Mouse (Mus musculus): ENCODE measurements around the gene Lrrc49. TPM values are rescaled to one million over a fixed set of nuclear protein-coding genes. Genes with fewer than 3 reads are reported as not detected.

Gene Lrrc49
- polyA plus RNA-seq, 1 experiment = 1.1 TPM

DNA sequence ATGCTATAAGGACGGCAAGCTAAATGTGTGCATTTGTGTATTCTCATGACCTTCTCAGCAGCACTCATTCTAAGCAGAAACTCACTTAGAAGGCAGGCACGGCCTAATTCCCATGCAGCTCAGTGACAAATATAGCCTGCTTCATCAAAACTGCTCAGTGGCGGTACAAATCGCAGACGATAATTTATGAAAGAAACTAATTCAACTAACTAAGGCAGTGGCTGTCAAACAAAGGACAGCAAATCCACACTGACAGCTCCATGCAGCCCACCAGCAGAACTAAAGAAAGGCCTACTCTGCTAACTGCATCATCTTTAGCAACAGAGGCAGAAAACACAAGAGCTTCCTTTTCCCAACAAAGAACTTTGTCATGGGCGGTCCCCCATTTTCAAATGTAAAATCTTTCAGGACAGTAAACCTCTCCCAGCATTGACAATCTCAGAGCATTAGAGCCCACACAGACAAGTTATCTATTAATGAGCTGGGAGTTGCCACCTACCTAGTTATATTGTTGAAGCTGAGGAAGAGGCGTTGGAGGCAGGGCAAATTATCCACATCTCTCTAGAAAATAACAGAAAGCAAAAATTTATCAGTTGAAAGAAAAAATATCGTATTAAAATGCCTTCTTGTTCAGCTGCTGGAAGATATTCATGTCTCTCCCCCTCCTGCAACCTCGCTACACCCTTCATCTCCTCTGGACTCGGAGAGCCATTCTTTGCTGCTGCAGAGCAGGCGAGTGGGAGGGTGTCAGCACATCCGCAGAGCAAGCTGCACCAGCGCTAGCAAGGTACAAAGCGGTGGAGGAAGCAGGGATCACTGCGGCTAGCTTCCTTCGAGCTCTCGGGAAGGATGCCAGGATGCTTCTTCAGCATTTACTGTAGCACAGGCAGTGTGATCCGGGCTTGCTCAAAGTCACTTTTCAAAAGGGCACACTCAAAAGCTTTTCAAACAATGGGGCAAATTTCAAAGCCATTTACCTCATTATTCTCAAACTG lies 38.7 kb downstream of the Lrrc49 start:
- Histone ChIP-seq H3K27me3 (ENCODE audit: control insufficient read depth, insufficient read depth, low read length) (no peaks in the 10 kb centered on the region), H3K36me3 (ENCODE audit: control insufficient read depth, insufficient read depth, low read length) (no peaks in the 10 kb centered on the region), H3K27ac (ENCODE audit: control insufficient read depth, insufficient read depth, low read length) (no peak overlapping the region), H3K4me3 (ENCODE audit: control insufficient read depth, insufficient read depth, low read length) (no peak overlapping the region), H3K4me1 (replicated peaks; ENCODE audit: control insufficient read depth, insufficient read depth, low read length) (no peaks in the 10 kb centered on the region)
- WGBS = 92% methylated on average over 18 of the region's 18 CpGs
- TF ChIP-seq CTCF (IDR thresholded peaks at IDR 0.05; ENCODE audit: borderline replicate concordance, control insufficient read depth, extremely low read depth, insufficient read depth, low read length, poor library complexity) = no peak
- TF ChIP-seq POLR2A (IDR thresholded peaks at IDR 0.05; ENCODE audit: control insufficient read depth, extremely low read depth, insufficient read depth, low read length, poor library complexity) = no peak
- no peak for DNase-seq

DNA sequence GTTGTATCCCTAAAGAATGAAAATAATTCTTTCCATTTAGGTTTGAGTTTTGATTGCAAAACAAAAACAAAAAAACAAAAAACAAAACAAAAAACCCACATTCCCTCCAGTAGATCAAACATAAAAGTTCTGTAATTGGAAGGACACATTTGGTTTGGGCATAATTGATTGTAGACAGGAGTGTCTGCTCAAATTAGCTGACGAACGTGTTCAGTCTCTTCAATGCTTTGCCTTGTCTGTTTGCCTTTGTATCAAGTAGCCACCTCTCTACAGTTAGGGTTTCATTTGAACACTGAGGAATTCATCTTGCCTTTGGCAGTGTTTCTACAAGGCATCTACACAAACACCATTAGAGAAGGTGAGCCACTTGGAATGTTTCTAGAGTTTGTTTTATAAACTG lies 54.4 kb downstream of the Lrrc49 start:
- no peak overlapping the region for H3K4me3 ChIP-seq (ENCODE audit: control insufficient read depth, insufficient read depth, low read length)
- H3K27ac ChIP-seq (ENCODE audit: control insufficient read depth, insufficient read depth, low read length) = no peak overlapping the region
- no peaks in the 10 kb centered on the region for H3K27me3 ChIP-seq (ENCODE audit: control insufficient read depth, insufficient read depth, low read length)
- H3K4me1 ChIP-seq (replicated peaks; ENCODE audit: control insufficient read depth, insufficient read depth, low read length) = no peaks in the 10 kb centered on the region
- no peaks in the 10 kb centered on the region for H3K36me3 ChIP-seq (ENCODE audit: control insufficient read depth, insufficient read depth, low read length)
- TF ChIP-seq CTCF (IDR thresholded peaks at IDR 0.05; ENCODE audit: borderline replicate concordance, control insufficient read depth, extremely low read depth, insufficient read depth, low read length, poor library complexity) (no peak), POLR2A (IDR thresholded peaks at IDR 0.05; ENCODE audit: control insufficient read depth, extremely low read depth, insufficient read depth, low read length, poor library complexity) (no peak)
- 94% methylated on average over 2 of the region's 2 CpGs for WGBS
- DNase-seq = no peak

DNA sequence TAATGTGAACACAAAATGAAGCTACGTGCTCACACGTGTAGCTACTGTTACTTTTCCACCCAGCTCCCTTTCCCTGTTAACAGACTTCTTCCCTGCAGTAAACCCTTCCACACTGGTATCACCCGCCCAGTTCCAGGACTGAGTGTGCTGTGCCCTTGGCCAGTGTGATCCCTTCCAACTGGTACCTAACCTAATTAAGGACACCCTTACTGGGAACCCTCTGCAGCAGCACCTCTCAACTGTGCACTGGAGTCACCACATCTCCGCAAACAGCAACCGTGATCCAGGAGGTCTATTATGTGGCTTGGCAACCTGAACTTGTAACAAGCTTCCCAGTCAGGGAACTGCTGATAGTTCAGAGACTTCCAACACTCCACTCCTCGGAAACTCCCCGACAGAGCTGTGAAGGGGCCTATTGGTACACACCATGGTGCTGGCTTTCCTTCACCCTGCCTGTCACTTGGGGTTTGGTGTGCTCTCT lies 61.6 kb downstream of the Lrrc49 start:
- 68% methylated on average over 7 of the region's 7 CpGs for WGBS
- H3K4me3 ChIP-seq (ENCODE audit: control insufficient read depth, insufficient read depth, low read length) = no peak overlapping the region
- H3K27ac ChIP-seq (ENCODE audit: control insufficient read depth, insufficient read depth, low read length) = no peak overlapping the region
- no peak for TF ChIP-seq POLR2A (IDR thresholded peaks at IDR 0.05; ENCODE audit: control insufficient read depth, extremely low read depth, insufficient read depth, low read length, poor library complexity)
- no peaks in the 10 kb centered on the region for H3K36me3 ChIP-seq (ENCODE audit: control insufficient read depth, insufficient read depth, low read length)
- no peaks in the 10 kb centered on the region for H3K4me1 ChIP-seq (replicated peaks; ENCODE audit: control insufficient read depth, insufficient read depth, low read length)
- no peaks in the 10 kb centered on the region for H3K27me3 ChIP-seq (ENCODE audit: control insufficient read depth, insufficient read depth, low read length)
- no peak for DNase-seq

DNA sequence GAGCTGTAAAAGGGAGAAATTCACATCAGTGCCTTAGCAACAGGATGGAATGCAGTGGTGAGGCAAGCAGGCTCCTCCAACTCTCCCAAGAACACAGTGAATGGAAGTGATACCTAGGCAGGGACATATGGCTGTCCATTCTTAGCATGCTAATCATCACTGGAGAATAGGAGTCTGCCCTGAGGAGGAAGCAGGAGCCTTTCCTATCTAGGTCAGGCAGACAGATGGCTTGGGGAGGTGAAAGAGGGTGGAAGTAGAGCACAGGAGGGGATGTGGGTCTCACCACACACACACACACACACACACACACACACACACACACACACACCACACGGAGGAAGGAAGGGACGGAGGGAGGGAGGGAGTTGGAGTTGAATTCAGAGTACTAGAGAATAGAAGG lies 62.1 kb downstream of the Lrrc49 start:
- no peak for DNase-seq
- WGBS = 17% methylated on average over 2 of the region's 2 CpGs
- H3K4me1 ChIP-seq (replicated peaks; ENCODE audit: control insufficient read depth, insufficient read depth, low read length) = no peaks in the 10 kb centered on the region

DNA sequence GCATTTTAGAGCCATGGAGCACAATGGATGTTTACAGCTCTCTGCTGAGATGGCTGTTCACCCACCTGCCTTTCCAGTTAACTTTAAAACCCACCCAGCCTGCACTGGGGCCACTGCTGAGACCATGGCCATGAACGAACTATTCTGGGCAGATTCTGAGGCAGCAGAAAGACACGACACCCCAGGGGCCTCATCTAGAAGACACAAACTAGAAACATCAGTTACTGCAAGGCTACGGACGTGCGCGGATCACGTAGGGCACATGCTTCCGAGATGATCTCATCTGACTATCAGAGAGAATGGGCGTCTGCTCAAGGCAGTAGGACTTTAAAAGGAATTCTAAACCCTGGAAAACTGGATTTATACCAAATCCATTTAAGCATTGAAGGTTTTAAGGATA lies 71.0 kb downstream of the Lrrc49 start:
- H3K4me3 ChIP-seq (ENCODE audit: control insufficient read depth, insufficient read depth, low read length) = no peak overlapping the region
- WGBS = 95% methylated on average over 9 of the region's 9 CpGs
- no peaks in the 10 kb centered on the region for H3K4me1 ChIP-seq (replicated peaks; ENCODE audit: control insufficient read depth, insufficient read depth, low read length)
- DNase-seq = no peak
- no peaks in the 10 kb centered on the region for H3K36me3 ChIP-seq (ENCODE audit: control insufficient read depth, insufficient read depth, low read length)
- H3K27ac ChIP-seq (ENCODE audit: control insufficient read depth, insufficient read depth, low read length) = no peak overlapping the region
- no peaks in the 10 kb centered on the region for H3K27me3 ChIP-seq (ENCODE audit: control insufficient read depth, insufficient read depth, low read length)
- no peak for TF ChIP-seq CTCF (IDR thresholded peaks at IDR 0.05; ENCODE audit: borderline replicate concordance, control insufficient read depth, extremely low read depth, insufficient read depth, low read length, poor library complexity)
- no peak for TF ChIP-seq POLR2A (IDR thresholded peaks at IDR 0.05; ENCODE audit: control insufficient read depth, extremely low read depth, insufficient read depth, low read length, poor library complexity)

More for the DNA sequence above, 62.1 kb downstream of the Lrrc49 start:
- Histone ChIP-seq H3K27me3 (ENCODE audit: control insufficient read depth, insufficient read depth, low read length) (no peaks in the 10 kb centered on the region), H3K4me3 (ENCODE audit: control insufficient read depth, insufficient read depth, low read length) (no peak overlapping the region), H3K27ac (ENCODE audit: control insufficient read depth, insufficient read depth, low read length) (no peak overlapping the region), H3K36me3 (ENCODE audit: control insufficient read depth, insufficient read depth, low read length) (no peaks in the 10 kb centered on the region)
- TF ChIP-seq CTCF (IDR thresholded peaks at IDR 0.05; ENCODE audit: borderline replicate concordance, control insufficient read depth, extremely low read depth, insufficient read depth, low read length, poor library complexity) (no peak), POLR2A (IDR thresholded peaks at IDR 0.05; ENCODE audit: control insufficient read depth, extremely low read depth, insufficient read depth, low read length, poor library complexity) (no peak)

DNA sequence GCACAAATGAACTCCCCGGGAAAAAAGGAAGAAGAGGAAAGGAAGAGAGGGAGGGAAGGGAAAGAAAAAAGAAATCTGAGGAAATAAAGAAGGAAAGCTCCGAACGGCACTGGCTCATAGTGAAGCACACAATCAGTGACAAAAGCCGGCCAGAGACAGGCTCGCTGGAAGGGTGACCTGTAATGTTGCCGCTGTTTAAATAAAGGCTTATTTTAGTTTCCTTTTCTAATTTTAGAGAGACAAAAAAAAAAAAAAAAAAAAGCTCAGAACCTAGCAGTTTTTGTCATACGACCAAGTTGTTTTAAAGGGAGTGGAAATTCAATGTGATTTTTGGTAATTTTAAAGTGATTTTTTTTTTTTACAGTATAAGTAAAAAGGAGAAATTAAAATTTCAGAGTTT lies 71.6 kb downstream of the Lrrc49 start:
- H3K27ac ChIP-seq (ENCODE audit: control insufficient read depth, insufficient read depth, low read length) = no peak overlapping the region
- H3K4me1 ChIP-seq (replicated peaks; ENCODE audit: control insufficient read depth, insufficient read depth, low read length) = no peaks in the 10 kb centered on the region
- DNase-seq = no peak
- no peaks in the 10 kb centered on the region for H3K36me3 ChIP-seq (ENCODE audit: control insufficient read depth, insufficient read depth, low read length)
- H3K4me3 ChIP-seq (ENCODE audit: control insufficient read depth, insufficient read depth, low read length) = no peak overlapping the region
- no peaks in the 10 kb centered on the region for H3K27me3 ChIP-seq (ENCODE audit: control insufficient read depth, insufficient read depth, low read length)
- WGBS = 42% methylated on average over 7 of the region's 7 CpGs
- TF ChIP-seq CTCF (IDR thresholded peaks at IDR 0.05; ENCODE audit: borderline replicate concordance, control insufficient read depth, extremely low read depth, insufficient read depth, low read length, poor library complexity) = no peak
- no peak for TF ChIP-seq POLR2A (IDR thresholded peaks at IDR 0.05; ENCODE audit: control insufficient read depth, extremely low read depth, insufficient read depth, low read length, poor library complexity)

Measured in thymus, adult 2 months (tissue).